Mouse (Mus musculus) myocyte (in vitro differentiated cells): ENCODE data around the gene Zfp763.

Experiments
- E2F4 ChIP-seq: IDR thresholded peaks from one replicate; pipeline ENCODE4 v1.6.1; 2011; ENCODE audit warnings: mild to moderate bottlenecking, control low read depth, moderate library complexity; ENCODE audit not compliant: insufficient read depth
- MYOD1 ChIP-seq, 3 experiments: IDR thresholded peaks; one replicate each; pipeline ENCODE4 v1.6.1; 2011; ENCODE audit warnings: control low read depth in 2 of 3, low read depth in 2 of 3, mild to moderate bottlenecking in 2 of 3, moderate library complexity in 1 of 3; ENCODE audit not compliant: insufficient read length in 2 of 3, control insufficient read depth in 1 of 3
- MYOG ChIP-seq, 3 experiments: IDR thresholded peaks; one replicate each; pipeline ENCODE4 v1.6.1; 2011; ENCODE audit warnings: control low read depth in 2 of 3, low read depth in 2 of 3, mild to moderate bottlenecking in 2 of 3; ENCODE audit not compliant: insufficient read length in 2 of 3, control insufficient read depth in 1 of 3, insufficient read depth in 1 of 3
- POLR2A ChIP-seq: IDR thresholded peaks from one replicate; pipeline ENCODE4 v1.6.1; 2011; ENCODE audit warnings: low read depth, mild to moderate bottlenecking, control low read depth, moderate library complexity; ENCODE audit not compliant: insufficient read length
- POLR2AphosphoS2 ChIP-seq: IDR thresholded peaks from one replicate; pipeline ENCODE4 v1.6.1; 2011; ENCODE audit warnings: low read depth, control low read depth; ENCODE audit not compliant: insufficient read length
- REST ChIP-seq: IDR thresholded peaks from one replicate; pipeline ENCODE4 v1.6.1; 2011; ENCODE audit warnings: mild to moderate bottlenecking, control low read depth, moderate library complexity; ENCODE audit not compliant: insufficient read depth, insufficient read length
- TCF12 ChIP-seq: IDR thresholded peaks from one replicate; pipeline ENCODE4 v1.6.1; 2011; ENCODE audit warnings: mild to moderate bottlenecking, control low read depth; ENCODE audit not compliant: poor library complexity, insufficient read depth, severe bottlenecking
- TCF3 ChIP-seq: IDR thresholded peaks from one replicate; pipeline ENCODE4 v1.6.1; 2011; ENCODE audit warnings: low read depth, control low read depth; ENCODE audit not compliant: insufficient read length
- USF1 ChIP-seq: IDR thresholded peaks from one replicate; pipeline ENCODE4 v1.6.1; 2011; ENCODE audit warnings: low read depth, mild to moderate bottlenecking, control low read depth, moderate library complexity

DNA sequence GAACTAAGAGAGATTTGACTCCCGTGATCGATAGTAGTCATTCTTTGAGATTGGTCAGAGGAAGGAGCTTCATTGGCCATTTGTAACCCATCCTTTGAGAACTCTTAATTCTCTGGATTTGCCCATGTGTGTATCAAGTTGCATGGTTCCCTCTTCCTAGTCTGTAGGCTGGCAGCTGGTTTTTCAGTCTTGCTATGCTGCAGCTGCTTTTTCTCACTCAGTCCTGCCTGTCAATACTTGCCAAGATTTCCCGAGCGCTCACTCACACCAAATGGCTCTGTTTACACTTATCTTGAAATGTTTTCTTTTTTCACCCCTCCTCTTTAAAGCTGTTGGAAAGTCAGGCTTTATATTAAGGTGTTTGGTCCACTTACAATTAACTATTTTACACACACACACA lies 51.8 kb downstream of the Zfp763 start:
- TF ChIP-seq POLR2A = no peak
- TF ChIP-seq TCF12 = no peak
- no peak for TF ChIP-seq USF1
- TF ChIP-seq MYOD1 (IDR thresholded peaks at IDR 0.05; ENCODE audit: control insufficient read depth in 1 of 3, insufficient read length in 2 of 3, low read depth in 2 of 3) = no peak
- no peak for TF ChIP-seq E2F4
- no peak for TF ChIP-seq TCF3
- TF ChIP-seq POLR2AphosphoS2 = no peak
- TF ChIP-seq MYOG (IDR thresholded peaks at IDR 0.05; ENCODE audit: control insufficient read depth in 1 of 3, insufficient read depth in 1 of 3, insufficient read length in 2 of 3, low read depth in 2 of 3) = no peak
- TF ChIP-seq REST = no peak
